Mouse (Mus musculus): ENCODE results near the gene Neurod6. TPM values are rescaled to one million over a fixed set of nuclear protein-coding genes. Genes with fewer than 3 reads are reported as not detected.

Neurod6 gene
- not detected in 2 replicates for total RNA-seq (2014; fragmentation: Nextera tagmentation)
- not detected in 2 replicates for total RNA-seq (2017)

DNA sequence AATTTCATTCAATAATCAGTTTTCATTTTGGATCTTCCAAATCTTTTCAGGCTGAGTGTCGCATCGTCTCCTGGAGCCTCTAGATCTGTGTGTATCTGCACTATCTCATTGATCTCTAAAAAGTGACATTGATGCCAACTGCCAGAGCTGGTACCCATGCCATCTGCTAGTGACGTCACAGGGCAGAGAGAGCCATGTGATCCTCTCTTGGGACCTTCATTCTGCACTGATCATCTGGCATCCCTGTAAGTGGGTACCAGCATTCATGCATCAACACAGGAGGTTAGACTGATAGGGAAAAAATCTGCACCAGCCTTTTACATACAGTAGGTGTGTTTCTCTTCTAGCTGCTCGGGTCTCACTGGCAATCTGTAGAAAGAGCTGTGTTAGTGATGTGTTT is at the start of gene Neurod6:
Neurod6 (minus strand) TSS at position 290 of the 400 bp plus-strand sequence.
- ATAC-seq (replicated peaks; ENCODE audit: poor library complexity, severe bottlenecking) = no peak

DNA sequence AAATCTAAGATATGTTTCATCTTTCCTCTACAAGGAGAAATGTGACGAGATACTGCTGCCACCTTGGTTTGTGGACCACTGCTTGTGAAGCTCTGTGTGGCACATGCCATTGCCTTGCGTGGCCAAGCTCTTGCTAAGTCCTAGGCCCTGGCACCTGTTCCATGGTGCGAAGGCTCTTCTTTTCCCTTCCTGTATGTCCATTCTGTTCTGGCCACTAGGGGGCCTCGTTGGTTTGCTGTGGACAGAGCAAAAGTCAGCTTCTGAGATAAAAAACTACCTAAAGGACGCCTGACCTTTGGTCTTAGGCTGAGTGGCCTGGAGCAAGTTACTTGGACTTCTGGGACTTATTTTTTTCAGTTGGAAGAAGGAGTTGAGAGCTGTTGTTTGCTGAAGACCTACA is 36.1 kb upstream of the Neurod6 start:
- peak; percentile 92 for ATAC-seq (replicated peaks; ENCODE audit: poor library complexity, severe bottlenecking)

DNA sequence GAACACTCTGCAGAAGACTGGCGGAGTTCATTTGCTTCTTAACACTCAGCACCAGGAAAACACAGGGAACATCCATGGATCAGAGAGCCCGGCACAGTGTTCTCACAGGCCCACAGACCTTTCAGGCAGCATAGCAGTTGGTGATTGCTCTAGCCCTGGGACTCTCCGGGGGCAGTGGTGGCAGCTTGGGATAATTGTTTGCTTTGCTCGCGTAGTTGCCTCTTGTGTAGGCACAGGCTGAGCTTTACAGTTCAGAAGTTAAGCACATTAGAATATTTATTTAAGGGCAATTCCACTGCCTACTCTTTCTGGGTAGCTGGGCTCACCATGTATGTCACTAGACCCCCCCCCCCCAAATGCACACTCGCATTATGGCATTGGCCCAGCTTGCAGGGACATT is 34.4 kb upstream of the Neurod6 start:
- no peak for ATAC-seq (replicated peaks; ENCODE audit: poor library complexity, severe bottlenecking)

GRCm38 (mm10) chr6:55710913-55711312 is 29.9 kb upstream of the Neurod6 start:
- peak; percentile 84 for ATAC-seq (replicated peaks; ENCODE audit: poor library complexity, severe bottlenecking)

DNA sequence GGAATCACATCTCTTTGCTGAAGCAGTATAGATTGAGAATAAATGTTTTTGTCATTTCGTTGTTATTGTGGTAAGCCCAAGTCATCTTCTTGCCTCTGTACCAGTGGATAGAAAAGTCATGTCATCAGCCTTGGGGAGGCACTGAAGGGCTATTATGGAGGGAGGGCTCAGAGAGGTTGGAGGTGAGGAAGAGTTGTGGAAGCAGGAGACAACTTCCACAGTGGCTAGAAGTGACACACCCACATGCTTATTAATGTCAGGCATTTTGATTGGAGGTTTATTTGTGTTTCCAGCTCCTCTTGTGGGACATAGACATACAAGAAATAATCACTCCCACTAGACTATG is 23.7 kb upstream of the Neurod6 start:
- no peak for ATAC-seq (replicated peaks; ENCODE audit: poor library complexity, severe bottlenecking)

- ATAC-seq (replicated peaks; ENCODE audit: poor library complexity, severe bottlenecking) = no peak
Measured at GRCm38 (mm10) chr6:55704061-55704758, 23.1 kb upstream of the Neurod6 start.

- ATAC-seq (replicated peaks; ENCODE audit: poor library complexity, severe bottlenecking) = no peak
Measured at GRCm38 (mm10) chr6:55700392-55701386, 19.6 kb upstream of the Neurod6 start.

DNA sequence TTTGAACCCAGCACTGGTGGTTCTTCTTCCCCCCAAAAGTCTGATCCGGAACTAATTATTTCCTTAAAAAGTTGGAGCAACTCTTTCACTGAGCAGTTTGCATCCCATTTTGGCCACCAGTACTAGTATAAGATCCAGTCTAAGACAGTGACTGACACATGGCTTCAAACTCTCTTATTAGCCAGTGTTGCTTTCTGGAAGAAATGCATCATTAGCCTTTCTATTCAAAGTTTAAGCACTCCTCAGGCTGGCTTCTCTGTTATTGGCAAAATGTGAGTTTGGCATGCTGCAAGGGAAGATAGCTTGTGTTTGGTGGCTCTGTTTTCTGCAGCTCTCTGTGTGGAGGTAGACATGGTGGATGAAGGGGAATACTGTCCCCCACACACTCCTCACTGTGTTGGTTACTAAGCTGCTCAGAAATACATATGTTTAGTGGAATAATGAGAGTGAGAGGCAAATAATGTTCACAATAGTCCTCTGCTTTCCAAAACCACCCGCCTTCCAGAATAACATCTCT is 9.0 kb upstream of the Neurod6 start:
- no peak for ATAC-seq (replicated peaks; ENCODE audit: poor library complexity, severe bottlenecking)

- no peak for ATAC-seq (replicated peaks; ENCODE audit: poor library complexity, severe bottlenecking)
Measured at GRCm38 (mm10) chr6:55683506-55683905, 2.4 kb upstream of the Neurod6 start.

DNA sequence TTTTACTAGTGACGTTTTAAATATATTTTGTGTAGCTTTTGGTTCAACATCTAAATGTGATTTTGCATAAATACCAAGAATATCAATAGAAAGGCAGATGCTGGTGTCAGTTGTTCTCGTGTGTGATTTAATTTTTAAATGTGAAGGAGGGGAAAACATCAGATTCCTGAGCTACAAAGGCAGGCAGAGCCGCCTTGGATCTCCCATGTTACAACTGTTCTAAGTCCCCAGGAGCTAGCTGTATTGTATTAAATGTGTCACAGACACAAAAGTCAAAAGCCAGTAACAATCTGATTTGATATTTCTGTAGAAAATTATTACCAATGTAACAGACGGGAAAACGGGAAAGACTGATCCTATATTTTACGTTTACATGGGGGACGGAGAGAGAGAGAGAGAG is 1.8 kb upstream of the Neurod6 start:
- no peak for ATAC-seq (replicated peaks; ENCODE audit: poor library complexity, severe bottlenecking)

DNA sequence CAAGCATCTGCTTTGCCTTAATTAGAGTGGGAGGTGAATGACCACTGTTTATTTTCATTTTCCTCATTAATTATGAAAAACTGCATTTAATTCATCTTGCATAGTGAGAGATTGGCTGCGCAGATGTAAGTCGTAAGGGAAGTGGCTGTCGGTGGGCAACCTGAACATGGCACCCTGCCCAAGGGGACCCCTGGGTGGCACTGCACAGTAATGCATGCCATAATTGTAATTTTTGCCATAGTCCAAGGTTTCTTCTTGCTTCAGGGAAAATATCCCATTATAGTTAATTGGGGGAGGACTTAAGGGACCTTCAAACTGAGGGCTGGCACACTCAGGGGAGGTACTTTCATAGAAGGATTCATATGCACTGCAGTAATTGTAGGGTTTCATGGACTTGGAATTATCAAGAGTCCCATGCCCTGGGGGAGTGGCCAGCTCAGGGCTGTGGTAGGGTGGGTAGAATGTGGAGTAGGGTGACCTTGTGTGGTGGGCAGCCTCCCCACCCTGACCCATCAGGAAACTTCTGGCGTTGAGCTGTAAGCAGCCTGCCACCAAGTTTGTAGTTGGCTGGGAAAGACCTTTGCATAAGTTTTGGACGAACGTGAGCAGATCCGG is 2.4 kb downstream of the Neurod6 start:
- no peak for ATAC-seq (replicated peaks; ENCODE audit: poor library complexity, severe bottlenecking)

- ATAC-seq (replicated peaks; ENCODE audit: poor library complexity, severe bottlenecking) = no peak
Measured at GRCm38 (mm10) chr6:55677326-55677725, 3.7 kb downstream of the Neurod6 start.

DNA sequence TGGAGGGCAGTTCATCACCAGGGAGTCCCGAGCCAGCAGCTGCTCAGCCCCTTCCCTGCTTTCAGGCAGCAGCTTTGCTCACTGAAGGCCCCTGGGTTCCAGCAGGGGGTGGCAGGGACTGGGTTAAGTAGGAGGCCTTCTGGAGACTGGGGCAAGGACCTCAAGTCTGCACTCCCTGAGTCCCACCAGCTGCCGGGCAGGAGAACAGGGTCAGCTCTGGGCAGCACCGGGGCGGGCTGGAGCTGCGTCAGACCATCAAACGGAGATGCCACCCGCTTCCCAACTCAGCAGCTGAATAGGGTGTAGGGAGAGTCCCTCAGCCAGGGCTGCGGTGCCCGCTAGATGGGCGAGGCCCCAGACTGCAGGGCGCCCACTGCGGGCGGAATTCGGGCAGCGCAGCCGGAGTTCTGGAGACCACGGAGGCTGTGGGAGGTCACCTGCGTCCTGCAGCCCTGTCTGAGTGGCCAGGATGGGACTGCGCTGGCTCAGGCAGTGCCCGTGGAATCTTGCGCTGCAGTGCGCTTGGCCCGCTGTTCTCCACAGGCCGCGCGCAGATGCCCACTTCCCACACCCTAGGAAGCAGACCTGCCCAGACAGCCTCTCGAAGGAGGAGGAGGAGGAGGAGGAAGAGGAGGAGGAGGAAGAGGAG is 4.3 kb downstream of the Neurod6 start:
- ATAC-seq (replicated peaks; ENCODE audit: poor library complexity, severe bottlenecking) = peak; percentile 33; the same call in 1 of the 2 replicates

DNA sequence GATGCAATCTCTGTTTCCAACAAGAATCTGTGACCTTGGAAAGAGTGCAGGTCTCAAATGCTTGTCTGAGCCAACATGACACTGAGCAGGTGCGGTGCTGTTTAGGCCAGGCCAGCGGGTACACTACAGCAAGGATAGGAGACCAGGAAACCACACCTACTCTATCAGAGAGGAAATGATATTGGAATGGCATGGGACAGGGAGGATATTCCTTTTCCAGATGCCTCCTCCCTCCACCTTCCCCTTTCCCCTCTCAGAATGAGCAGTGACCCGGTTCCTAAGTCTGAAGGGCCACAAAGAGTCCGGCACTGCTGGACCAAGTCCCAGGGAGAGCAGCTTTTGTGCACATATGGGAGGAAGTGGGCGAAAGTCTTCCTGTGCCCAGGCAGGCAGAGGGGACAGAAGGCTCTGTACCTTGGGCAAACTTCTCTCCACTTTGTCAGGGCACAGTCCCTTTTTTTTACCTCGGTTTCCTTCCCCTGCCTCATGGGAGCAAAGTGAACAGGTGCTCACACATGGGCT is 4.9 kb downstream of the Neurod6 start:
- no peak for ATAC-seq (replicated peaks; ENCODE audit: poor library complexity, severe bottlenecking)

- no peak for ATAC-seq (replicated peaks; ENCODE audit: poor library complexity, severe bottlenecking)
Measured at GRCm38 (mm10) chr6:55667801-55668200, 13.3 kb downstream of the Neurod6 start.

DNA sequence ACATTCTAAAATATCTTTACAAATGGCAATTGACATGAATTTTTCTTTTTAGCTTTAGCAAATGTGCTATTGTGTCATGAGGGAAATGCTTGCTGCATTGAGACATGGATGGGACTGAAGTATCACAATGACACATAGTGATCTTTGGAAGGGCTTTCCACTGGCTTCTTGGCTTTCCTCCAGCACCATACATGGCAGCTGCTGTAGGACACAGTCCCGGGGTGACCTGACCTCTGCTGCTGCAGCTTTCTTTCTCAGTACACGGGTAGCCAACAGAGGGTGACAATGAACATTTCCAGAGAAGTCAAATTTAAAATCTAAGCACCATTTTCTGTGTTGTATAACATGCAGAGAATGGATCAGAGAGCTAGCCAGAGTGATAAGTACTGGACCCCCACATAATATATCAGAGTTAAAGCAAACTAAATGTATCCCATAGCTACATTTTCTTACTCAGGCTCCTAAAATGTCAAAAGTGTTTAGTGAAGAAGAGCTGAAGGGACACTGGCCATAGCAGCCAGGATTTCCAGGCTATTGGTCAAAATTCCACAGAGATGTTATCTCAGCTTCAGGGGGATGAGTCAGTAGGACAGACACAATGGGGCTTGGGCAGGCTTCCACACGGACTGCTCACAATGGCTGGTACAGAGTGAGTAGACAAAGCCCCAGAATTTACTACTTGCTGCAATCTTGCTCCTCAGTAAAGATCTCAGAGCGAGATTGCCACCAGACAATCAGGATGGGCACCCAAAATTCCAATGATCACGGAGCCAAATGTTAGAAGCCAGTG is 19.7 kb downstream of the Neurod6 start:
- no peak for ATAC-seq (replicated peaks; ENCODE audit: poor library complexity, severe bottlenecking)

- no peak for ATAC-seq (replicated peaks; ENCODE audit: poor library complexity, severe bottlenecking)
Measured at GRCm38 (mm10) chr6:55649996-55650395, 31.1 kb downstream of the Neurod6 start.

- ATAC-seq (replicated peaks; ENCODE audit: poor library complexity, severe bottlenecking) = no peak
Measured at GRCm38 (mm10) chr6:55649581-55649980, 31.5 kb downstream of the Neurod6 start.

DNA sequence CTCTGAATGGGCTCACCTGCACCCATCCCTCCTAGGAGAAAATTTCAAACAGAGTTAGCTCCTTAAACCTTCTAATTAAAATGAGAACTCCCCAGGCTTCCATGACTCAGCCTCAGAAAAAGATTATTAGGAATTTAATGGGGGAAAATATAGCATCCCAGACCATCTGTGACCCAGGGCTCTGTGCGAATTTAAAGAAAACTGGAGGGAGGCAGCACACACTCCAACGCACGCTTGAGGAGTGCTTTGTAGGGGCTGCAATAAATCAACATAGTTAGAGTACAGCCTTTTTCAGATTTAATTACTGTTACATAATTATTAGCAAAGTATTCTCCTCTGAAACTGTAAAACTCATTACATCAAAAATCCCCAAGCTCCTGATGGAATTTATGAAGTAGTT is 32.2 kb downstream of the Neurod6 start:
- no peak for ATAC-seq (replicated peaks; ENCODE audit: poor library complexity, severe bottlenecking)
